Mouse (Mus musculus) cerebellum, adult (tissue): Measurements from ENCODE around the gene Tldc2.

Experiments used
- ATAC-seq: cut with Nextera tagmentation; 2 replicates; pipeline ENCODE4 v1.9.2; 2017; ENCODE audit warnings: mild to moderate bottlenecking, moderate library complexity, mixed read lengths; ENCODE audit not compliant: insufficient number of reproducible peaks, low FRiP score, low TSS enrichment

Tldc2 gene

GRCm38 (mm10) chr2:157077160-157077559 is 9.7 kb upstream of the Tldc2 start:
- no peak for ATAC-seq

- ATAC-seq, result no peak
Measured at GRCm38 (mm10) chr2:157077641-157078058, 9.2 kb upstream of the Tldc2 start.

- ATAC-seq, result no peak
Measured at GRCm38 (mm10) chr2:157078059-157078792, 8.6 kb upstream of the Tldc2 start.

- peak; percentile 47; the same call in 1 of the 2 replicates for ATAC-seq
Measured at GRCm38 (mm10) chr2:157078793-157079700, 7.8 kb upstream of the Tldc2 start, which contains the start of gene Soga1. Gene Soga1, minus strand, starts transcription at chr2:157079254.

- ATAC-seq, result peak; percentile 2; the same call in 1 of the 2 replicates
Measured at GRCm38 (mm10) chr2:157079701-157080180, 7.1 kb upstream of the Tldc2 start.

GRCm38 (mm10) chr2:157081331-157081730 is 5.5 kb upstream of the Tldc2 start:
- no peak for ATAC-seq

- no peak for ATAC-seq
Measured at GRCm38 (mm10) chr2:157081960-157082359, 4.9 kb upstream of the Tldc2 start.

GRCm38 (mm10) chr2:157084831-157085585 is 1.8 kb upstream of the Tldc2 start:
- ATAC-seq, result no peak

- no peak for ATAC-seq
Measured at GRCm38 (mm10) chr2:157087536-157088317, 872 bp downstream of the Tldc2 start.

- ATAC-seq, result no peak
Measured at GRCm38 (mm10) chr2:157092024-157092423, 5.2 kb downstream of the Tldc2 start.

- ATAC-seq, result peak; percentile 68; the same call in 1 of the 2 replicates
Measured at GRCm38 (mm10) chr2:157095005-157095755, 8.3 kb downstream of the Tldc2 start.

GRCm38 (mm10) chr2:157099532-157100318 is 12.9 kb downstream of the Tldc2 start:
- no peak for ATAC-seq

- ATAC-seq, result no peak
Measured at GRCm38 (mm10) chr2:157100319-157100605, 13.4 kb downstream of the Tldc2 start.

- no peak for ATAC-seq
Measured at GRCm38 (mm10) chr2:157101650-157102049, 14.8 kb downstream of the Tldc2 start.

GRCm38 (mm10) chr2:157102256-157102655 is 15.4 kb downstream of the Tldc2 start:
- ATAC-seq, result no peak

GRCm38 (mm10) chr2:157104454-157104853 is 17.6 kb downstream of the Tldc2 start:
- no peak for ATAC-seq

- no peak for ATAC-seq
Measured at GRCm38 (mm10) chr2:157108236-157108635, 21.4 kb downstream of the Tldc2 start.

GRCm38 (mm10) chr2:157116964-157117363 is 30.1 kb downstream of the Tldc2 start:
- no peak for ATAC-seq
